Mouse (Mus musculus): ENCODE data around the gene Stag1. TPM values are rescaled to one million over a fixed set of nuclear protein-coding genes. Genes with fewer than 3 reads are reported as not detected.

The Stag1 gene
- 32.5 and 33.5 TPM in 2 replicates for polyA plus RNA-seq (2012; rRNA removed)

DNA sequence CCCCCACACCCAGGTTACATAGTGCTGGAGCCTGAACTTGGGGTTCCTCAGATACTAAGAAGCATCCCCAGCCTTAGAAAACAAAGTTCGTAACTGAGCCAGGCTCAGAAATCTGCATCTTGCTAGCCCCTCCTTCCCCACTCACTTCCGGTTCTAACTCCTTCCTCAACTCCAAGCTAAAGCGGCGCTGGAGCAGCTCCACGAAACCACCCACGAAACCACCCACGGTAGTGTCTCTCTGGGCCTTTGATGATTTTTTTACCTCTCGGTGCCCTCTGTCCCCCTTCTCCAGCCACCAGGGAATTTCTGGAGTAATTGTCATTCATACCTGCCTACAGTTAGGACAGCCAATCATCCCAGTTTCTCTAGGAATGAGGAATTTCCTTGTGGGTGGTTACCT lies at the start of gene Stag1:
TSS of gene Stag1 (plus strand) at position 253 of the 400 bp plus-strand sequence.

DNA sequence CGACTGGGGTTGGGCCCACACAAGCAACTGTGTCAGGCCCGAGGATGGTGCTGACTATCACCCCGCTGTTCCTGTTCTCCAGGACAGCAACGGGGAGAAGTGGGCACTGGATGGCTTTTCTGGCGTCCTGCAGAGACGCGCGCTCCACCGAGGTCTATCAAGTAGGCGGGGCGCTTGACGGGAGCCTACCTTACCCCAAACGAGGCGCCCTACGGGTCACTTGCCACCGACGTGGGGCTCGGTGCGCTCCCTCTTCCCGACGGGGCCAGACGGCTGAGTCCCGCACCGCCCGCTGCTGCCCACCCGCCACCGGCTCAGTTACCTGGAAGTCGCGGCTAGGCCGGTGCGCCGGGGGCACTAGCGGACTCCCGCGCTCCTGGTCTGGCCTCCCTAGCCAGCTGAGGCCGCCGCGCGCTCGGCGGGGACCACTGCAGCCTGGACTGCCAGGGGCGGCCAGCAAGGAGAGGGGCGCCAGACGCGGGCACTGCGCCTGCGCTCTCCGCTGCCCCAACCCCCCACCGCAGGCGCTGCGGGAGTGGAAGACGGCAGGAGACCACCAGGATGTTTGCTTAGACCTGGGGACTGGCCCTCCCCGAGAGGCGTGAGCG lies 26.9 kb upstream of the Stag1 start, which contains the start of gene Slc35g2:
TSS of gene Slc35g2 (minus strand) at position 465 of the 608 bp plus-strand sequence.

Other genes with a start within 250 kb of the Stag1 start
- 2.9 and 3.2 TPM in 2 replicates for gene Il20rb, start 111.0 kb upstream of the Stag1 start, polyA plus RNA-seq (2012; rRNA removed)
- gene Nck1, start 51.7 kb upstream of the Stag1 start, polyA plus RNA-seq (2012; rRNA removed): 39.2 and 40.3 TPM in 2 replicates
- 5.5 and 6.3 TPM in 2 replicates for gene Slc35g2, start 26.7 kb upstream of the Stag1 start, polyA plus RNA-seq (2012; rRNA removed)